Mouse (Mus musculus): Measurements from ENCODE around the gene Plvap. TPM values are rescaled to one million over a fixed set of nuclear protein-coding genes. Genes with fewer than 3 reads are reported as not detected.

Plvap gene
- polyA plus RNA-seq, 1 experiment: 9.7 TPM

GRCm38 (mm10) chr8:71495039-71495438 lies 16.5 kb downstream of the Plvap start:
- DNase-seq (ENCODE audit: extremely low spot score in 1 of 2, low spot score in 1 of 2): peak in 1 of 2 experiments; percentile 85

DNA sequence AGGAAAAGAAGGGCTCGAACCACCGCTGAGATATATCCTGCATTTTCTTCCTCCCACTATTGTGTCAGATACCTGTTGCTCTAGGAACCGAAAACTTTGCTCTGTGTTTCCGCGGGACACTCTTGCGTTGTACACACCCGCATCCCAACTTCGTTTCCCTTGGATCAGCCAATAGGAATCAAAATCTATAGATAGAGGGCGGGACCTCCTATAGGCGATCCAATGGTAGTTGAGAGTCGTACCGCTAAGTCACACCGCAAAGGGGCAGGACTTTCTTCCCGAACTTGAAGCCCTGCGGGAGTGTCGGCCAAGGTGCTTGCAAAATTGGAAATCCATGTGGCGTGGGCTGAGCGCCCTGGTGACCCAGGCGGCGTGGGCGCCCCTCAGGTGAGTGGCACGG lies 23.1 kb downstream of the Plvap start:
- peak; percentile 84 to 95 for DNase-seq (ENCODE audit: extremely low spot score in 1 of 2, low spot score in 1 of 2)

- DNase-seq (ENCODE audit: extremely low spot score in 1 of 2, low spot score in 1 of 2): peak; percentile 60 to 85
Observed at GRCm38 (mm10) chr8:71487691-71488445, 23.7 kb downstream of the Plvap start, which contains the start of gene Gtpbp3. TSS of gene Gtpbp3 (plus strand) at chr8:71488103.

DNA sequence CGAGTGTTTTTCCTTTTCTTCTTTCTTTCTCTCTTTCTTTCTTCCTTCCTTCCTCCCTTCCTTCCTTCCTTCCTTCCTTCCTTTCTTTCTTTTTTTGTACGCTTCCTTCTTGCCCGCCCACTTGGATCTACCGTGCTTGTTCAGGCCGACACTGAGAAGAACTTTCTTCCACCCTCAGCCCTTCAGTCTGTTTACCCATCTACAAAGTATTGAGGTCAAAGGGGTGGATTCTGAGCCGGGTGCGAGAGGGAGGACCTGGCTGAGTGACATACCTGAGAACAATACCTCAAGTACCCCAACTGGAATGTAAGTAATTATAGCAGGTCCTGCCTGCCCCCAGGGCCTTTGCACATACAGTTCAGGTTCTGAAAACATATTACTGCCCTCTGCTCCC lies 25.4 kb downstream of the Plvap start:
- no peak for DNase-seq (ENCODE audit: extremely low spot score in 1 of 2, low spot score in 1 of 2)

DNA sequence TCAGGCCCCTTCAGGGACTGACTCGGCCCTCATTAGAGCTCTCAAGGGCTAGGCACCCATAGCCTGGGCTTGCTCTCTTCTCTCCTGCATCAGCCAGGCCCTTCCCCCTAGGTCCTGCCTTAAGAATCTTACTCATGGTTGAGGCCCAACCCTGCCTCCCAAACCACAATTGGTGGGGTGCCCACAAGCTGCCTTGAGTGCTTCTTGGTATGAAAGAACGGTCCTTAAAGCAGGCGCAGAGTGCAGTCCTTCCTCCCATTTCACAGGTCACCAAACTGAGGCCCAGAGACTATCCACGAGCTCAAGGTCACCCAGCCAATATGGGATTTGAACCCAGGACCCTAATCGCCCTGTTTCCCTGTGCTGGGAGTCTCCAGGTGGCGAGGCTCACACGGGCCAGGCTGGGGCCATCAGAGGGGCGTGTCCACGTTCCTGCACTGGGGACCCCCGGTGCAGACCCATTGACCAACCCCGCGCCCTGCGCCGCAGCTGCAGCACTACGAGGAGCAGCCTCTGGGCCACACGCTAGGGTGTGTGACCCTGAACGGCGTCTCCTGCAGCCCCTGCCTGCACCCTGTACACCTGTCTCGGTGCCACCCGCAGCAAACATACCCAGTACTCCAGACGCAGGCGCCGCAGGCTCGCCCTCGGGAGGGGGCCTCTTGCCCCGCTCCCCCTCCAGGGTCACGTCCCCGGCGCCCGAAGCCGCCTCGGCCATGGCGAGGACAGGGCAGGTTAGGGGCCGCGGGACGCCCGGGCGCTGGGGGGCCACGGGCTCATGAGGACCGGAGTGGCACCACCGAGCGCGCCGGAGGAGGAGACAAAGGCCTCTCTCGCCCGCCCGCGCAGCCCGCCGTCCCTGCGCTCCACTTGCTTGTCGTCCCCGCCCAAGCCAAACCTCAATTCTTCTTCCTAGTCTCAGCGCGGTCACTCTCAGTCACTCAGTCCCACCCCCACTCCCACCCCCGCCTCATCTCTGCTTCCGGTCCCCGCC lies 26.1 kb downstream of the Plvap start, which contains the start of gene Ano8:
Gene Ano8 (minus strand): TSS at position 822 of the 994 bp plus-strand sequence.
- peak; percentile 69 to 91 for DNase-seq (ENCODE audit: extremely low spot score in 1 of 2, low spot score in 1 of 2)

- no peak for DNase-seq (ENCODE audit: extremely low spot score in 1 of 2, low spot score in 1 of 2)
Observed at GRCm38 (mm10) chr8:71484736-71485135, 26.8 kb downstream of the Plvap start.

GRCm38 (mm10) chr8:71483932-71484331 lies 27.6 kb downstream of the Plvap start:
- no peak for DNase-seq (ENCODE audit: extremely low spot score in 1 of 2, low spot score in 1 of 2)

DNA sequence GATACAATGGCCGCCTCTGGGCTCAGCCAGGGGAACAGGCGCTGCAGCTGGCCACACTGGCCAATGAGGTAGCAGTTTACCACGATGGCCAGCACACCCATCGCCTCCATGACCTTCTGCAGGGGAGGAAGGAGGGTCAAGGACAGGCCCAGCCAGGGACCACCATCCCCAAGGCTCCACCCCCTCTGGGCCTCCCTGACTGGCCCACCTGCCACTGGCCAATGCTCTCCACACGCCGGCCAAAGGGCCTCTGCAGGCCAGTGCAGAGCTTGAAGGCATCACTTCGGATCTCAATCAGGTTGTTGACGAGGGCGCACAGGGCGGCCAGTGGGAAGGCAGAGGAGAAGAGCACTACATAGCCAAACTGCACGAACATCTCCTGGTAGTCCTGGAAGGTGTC lies 32.6 kb downstream of the Plvap start:
- no peak for DNase-seq (ENCODE audit: extremely low spot score in 1 of 2, low spot score in 1 of 2)

DNA sequence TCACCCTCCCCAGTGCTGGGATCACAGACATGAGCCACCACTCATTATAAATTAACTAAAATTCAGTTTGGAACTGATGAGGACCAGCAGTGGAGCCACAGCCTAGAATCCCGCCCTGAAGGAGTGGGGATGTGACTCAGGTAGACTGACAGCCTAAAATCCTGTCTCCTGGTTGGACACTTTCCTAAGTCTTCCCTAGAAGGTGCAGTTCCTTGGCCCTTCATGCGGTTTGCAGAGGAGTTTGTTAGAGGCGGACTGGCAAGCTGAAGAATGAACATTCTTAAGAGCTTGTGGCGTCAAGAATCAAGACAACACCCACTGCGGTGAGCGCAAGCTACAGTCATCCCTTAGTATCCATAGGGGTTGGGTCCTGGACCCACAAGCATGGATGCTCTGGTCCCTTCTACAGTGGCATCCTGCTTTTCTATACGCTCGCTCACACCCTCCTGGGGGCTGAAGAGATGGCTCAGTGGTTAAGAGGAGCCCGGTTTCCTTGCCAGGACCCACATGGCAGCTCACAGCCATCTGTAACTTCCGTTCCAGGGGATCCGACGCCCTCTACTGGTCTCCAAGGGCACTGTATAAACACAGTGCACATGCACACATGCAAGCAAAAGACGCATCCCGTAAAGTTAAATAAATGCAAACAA lies 34.2 kb downstream of the Plvap start:
- DNase-seq (ENCODE audit: extremely low spot score in 1 of 2, low spot score in 1 of 2): no peak

GRCm38 (mm10) chr8:71476099-71476940 lies 35.2 kb downstream of the Plvap start:
- peak in 1 of 2 experiments; percentile 82 for DNase-seq (ENCODE audit: extremely low spot score in 1 of 2, low spot score in 1 of 2)

GRCm38 (mm10) chr8:71475702-71476075 lies 35.9 kb downstream of the Plvap start:
- DNase-seq (ENCODE audit: extremely low spot score in 1 of 2, low spot score in 1 of 2): no peak

DNA sequence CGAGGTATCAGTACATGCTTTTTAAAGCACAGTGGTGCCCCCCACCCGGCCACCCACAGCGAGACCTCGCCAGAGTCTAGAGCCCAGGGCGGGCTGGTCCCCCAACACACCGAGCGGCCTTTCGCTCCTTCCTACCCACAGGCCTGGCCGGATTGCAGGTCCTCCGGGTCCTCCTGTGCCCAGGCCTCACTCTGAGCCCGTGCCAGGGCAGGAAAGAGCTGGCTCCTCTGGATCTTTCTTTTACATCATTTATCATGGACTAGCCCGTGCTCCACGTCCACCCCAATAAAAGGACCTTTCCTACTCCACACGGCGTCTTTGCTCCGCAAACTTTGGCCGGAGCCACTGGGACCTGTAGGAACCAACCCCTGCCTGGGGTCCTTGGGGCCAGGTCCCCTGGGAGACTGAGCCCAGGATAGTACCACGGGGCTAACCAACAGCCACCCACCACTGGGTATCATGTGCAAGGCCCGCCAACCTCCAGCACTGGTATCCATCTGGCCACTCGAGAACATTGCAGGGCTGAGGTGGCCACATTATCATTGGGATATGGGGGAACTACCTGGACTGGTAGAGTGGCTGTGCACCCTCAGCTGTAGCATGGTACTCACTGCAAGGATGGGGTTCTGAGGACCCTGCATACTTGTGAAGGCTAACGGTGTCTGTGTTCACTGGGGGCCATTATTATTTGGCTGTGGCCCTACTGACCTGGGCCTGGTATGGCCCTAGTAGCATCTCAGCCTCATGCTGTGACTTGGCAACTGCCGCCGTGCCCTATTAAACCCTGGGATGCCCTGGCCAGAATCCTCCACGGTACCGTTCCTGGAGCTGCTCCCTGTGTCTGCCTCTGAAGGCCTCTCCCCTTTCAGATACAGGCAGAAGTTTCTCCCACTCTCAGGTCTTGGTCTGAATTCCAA lies 36.5 kb downstream of the Plvap start:
- no peak for DNase-seq (ENCODE audit: extremely low spot score in 1 of 2, low spot score in 1 of 2)

GRCm38 (mm10) chr8:71474344-71474743 lies 37.2 kb downstream of the Plvap start:
- DNase-seq (ENCODE audit: extremely low spot score in 1 of 2, low spot score in 1 of 2): no peak

DNA sequence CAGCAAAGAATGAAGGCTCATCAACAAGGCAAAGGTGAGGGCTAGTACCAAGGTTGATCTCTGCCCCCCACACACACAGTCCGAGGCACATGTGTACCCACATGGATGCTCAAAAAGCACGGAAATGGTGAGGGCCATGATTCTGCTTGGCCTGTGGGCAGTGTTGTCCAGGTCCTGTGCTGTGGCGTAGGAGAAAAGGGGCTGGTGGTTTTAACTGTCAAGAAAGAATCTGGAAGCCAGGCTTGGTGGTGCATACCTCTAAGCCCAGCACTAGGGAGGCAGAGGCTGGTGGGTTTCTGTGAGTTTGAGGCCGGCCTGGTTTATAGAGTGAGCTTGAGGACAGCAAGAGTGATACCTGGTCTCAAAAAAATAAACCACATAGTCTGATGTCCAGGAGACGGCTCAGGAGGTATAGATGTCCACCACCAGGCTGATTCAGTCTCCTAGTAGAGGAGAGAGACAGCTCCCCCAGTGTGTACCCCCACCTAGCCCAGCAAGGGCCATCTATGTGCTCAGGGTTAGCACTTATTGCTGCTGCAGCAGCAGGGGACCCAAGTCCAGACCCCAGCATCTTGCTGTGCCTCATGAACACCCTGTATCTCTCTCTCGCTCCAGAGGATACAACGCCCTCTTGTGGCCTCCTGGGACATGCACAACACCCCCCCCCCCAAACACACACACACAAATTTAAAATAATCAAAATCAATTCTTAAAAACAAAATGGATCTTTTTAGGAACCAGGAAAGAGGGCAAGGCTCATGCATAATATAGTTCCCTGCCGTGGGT lies 38.8 kb downstream of the Plvap start:
- DNase-seq (ENCODE audit: extremely low spot score in 1 of 2, low spot score in 1 of 2): no peak

DNA sequence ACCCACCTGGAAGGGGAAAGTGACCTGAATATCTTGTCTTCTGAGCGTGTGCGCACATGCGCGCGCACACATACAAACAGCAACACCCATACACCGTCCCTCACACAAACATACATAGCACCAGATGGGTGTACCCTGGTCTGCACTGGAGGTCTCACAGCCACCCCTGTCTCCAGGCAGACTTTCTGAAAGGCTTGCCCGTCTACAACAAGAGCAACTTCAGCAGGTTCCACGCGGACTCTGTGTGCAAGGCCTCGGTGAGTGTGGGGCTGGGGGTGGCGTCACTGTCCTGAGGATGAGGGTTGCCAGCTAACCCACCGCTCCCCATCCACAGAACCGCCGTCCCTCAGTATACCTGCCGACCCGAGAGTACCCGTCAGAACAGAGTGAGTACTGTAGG lies 39.7 kb downstream of the Plvap start:
- no peak for DNase-seq (ENCODE audit: extremely low spot score in 1 of 2, low spot score in 1 of 2)

DNA sequence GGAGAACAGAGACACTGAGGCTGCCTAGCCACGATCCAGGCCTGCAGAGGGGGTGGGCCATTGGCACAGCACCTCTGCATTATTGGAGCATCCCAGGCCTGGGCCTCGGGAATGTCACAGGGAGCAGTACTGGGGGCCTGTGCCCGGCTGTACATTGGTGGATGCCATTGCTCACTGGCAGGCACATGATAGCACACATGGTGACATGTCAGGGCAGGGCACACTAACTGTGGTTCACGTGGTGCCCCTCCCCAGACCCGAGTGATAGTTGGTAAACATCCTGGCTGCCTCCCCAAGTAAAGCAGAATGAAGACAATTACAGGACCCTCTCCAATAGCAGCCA lies 40.7 kb downstream of the Plvap start:
- DNase-seq (ENCODE audit: extremely low spot score in 1 of 2, low spot score in 1 of 2): no peak

- no peak for DNase-seq (ENCODE audit: extremely low spot score in 1 of 2, low spot score in 1 of 2)
Observed at GRCm38 (mm10) chr8:71470146-71470912, 41.2 kb downstream of the Plvap start.
